Mouse (Mus musculus): Measurements from ENCODE around the gene Sec22b.

The Sec22b gene

GRCm38 (mm10) chr3:97972707-97973106 lies 71.7 kb downstream of the Sec22b start:
- DNase-seq (ENCODE audit: low read depth in 1 of 2, low spot score in 2 of 2): no peak
